Mouse (Mus musculus) CH12.LX (cell line): ENCODE data around the gene Erbb3. TPM values are rescaled to one million over a fixed set of nuclear protein-coding genes. Genes with fewer than 3 reads are reported as not detected.

Experiments used
- DNase-seq: peaks from one replicate; pipeline ENCODE4 v3.0.0-alpha.2; 2013; ENCODE audit errors: extremely low read depth
- H3K27ac ChIP-seq: 2 replicates; pipeline ENCODE4 v1.5.1; 2012; ENCODE audit warnings: low read depth, mild to moderate bottlenecking, control low read depth, moderate library complexity; ENCODE audit not compliant: insufficient read depth
- H3K27me3 ChIP-seq: replicated peaks from 2 replicates; pipeline ENCODE3; 2012; ENCODE audit warnings: inconsistent platforms
- H3K36me3 ChIP-seq, 2 experiments: replicated peaks in 1 of 2; 2 replicates each; pipeline versions ENCODE3 to v1.6.1; 2012; ENCODE audit warnings: inconsistent platforms in 1 of 2, low read length in 1 of 2, mild to moderate bottlenecking in 1 of 2, mixed read lengths in 1 of 2, moderate library complexity in 1 of 2; ENCODE audit not compliant: control insufficient read depth in 1 of 2, insufficient read depth in 1 of 2
- H3K4me1 ChIP-seq, 2 experiments: 2 replicates each; pipeline ENCODE4 v1.6.1; 2012; ENCODE audit warnings: inconsistent platforms in 1 of 2, moderate library complexity in 1 of 2; ENCODE audit not compliant: insufficient read depth in 2 of 2, control insufficient read depth in 1 of 2
- H3K4me2 ChIP-seq: 2 replicates; pipeline ENCODE4 v1.6.1; 2012; ENCODE audit warnings: low read depth, mild to moderate bottlenecking, control low read depth; ENCODE audit not compliant: poor library complexity, insufficient read depth, severe bottlenecking
- H3K4me3 ChIP-seq, 3 experiments: fragments of 150-350 bp in 1 of 3; sonication (generic) in 1 of 3; replicated peaks in 1 of 3; 2 replicates each; pipeline versions ENCODE3 to v1.5.1; 2011 to 2012; ENCODE audit warnings: low read depth in 2 of 3, low read length in 2 of 3, mild to moderate bottlenecking in 2 of 3, moderate library complexity in 2 of 3, control low read depth in 1 of 3, improper control_type of control experiment in 1 of 3, inconsistent platforms in 1 of 3, mixed read lengths in 1 of 3; ENCODE audit not compliant: poor library complexity in 1 of 3
- H3K79me2 ChIP-seq: replicated peaks from 2 replicates; pipeline ENCODE4 v1.6.1; 2012; ENCODE audit warnings: mild to moderate bottlenecking, moderate library complexity; ENCODE audit not compliant: control insufficient read depth, poor library complexity, insufficient read depth, severe bottlenecking; ENCODE audit errors: extremely low read depth
- H3K9ac ChIP-seq: 2 replicates; pipeline ENCODE4 v1.6.1; 2012; ENCODE audit warnings: low read depth, mild to moderate bottlenecking, control low read depth, moderate library complexity; ENCODE audit not compliant: insufficient read depth
- H3K9me3 ChIP-seq: replicated peaks from 2 replicates; pipeline ENCODE3; 2012; ENCODE audit warnings: low read length, inconsistent platforms, mixed read lengths
- CHD1 ChIP-seq: IDR thresholded peaks from 2 replicates; pipeline ENCODE4 v1.6.1; 2012; ENCODE audit warnings: low read depth, low read length, improper control_type of control experiment, inconsistent platforms
- CHD2 ChIP-seq: IDR thresholded peaks from 2 replicates; pipeline ENCODE4 v1.6.1; 2011; ENCODE audit warnings: low read length, improper control_type of control experiment
- CTCF ChIP-seq, 2 experiments: IDR thresholded peaks in 1 of 2; conservative IDR thresholded peaks in 1 of 2; 2 replicates each; pipeline ENCODE4 v1.5.1; 2011 to 2012; ENCODE audit warnings: low read depth in 2 of 2, low read length in 2 of 2, improper control_type of control experiment in 1 of 2, inconsistent platforms in 1 of 2, mild to moderate bottlenecking in 1 of 2, moderate library complexity in 1 of 2
- ELF1 ChIP-seq: IDR thresholded peaks from 2 replicates; pipeline ENCODE4 v1.6.1; 2014; ENCODE audit warnings: low read depth, mild to moderate bottlenecking, inconsistent platforms, low read length, improper control_type of control experiment
- ETS1 ChIP-seq: conservative IDR thresholded peaks from 2 replicates; pipeline ENCODE4 v1.6.1; 2012; ENCODE audit warnings: low read depth, mild to moderate bottlenecking, inconsistent platforms, low read length, improper control_type of control experiment, moderate library complexity
- GABPA ChIP-seq: IDR thresholded peaks from 2 replicates; pipeline ENCODE4 v1.6.1; 2012; ENCODE audit warnings: low read depth, low read length, improper control_type of control experiment, inconsistent platforms; ENCODE audit not compliant: insufficient replicate concordance
- JUND ChIP-seq: conservative IDR thresholded peaks from 2 replicates; pipeline ENCODE4 v1.6.1; 2011; ENCODE audit warnings: low read depth, low read length, improper control_type of control experiment
- MAFK ChIP-seq: IDR thresholded peaks from 2 replicates; pipeline ENCODE4 v1.6.1; 2011; ENCODE audit warnings: low read length, improper control_type of control experiment; ENCODE audit not compliant: insufficient replicate concordance
- MAX ChIP-seq: IDR thresholded peaks from 2 replicates; pipeline ENCODE4 v1.6.1; 2011; ENCODE audit warnings: low read length, improper control_type of control experiment
- MXI1 ChIP-seq: IDR thresholded peaks from 2 replicates; pipeline ENCODE4 v1.6.1; 2011; ENCODE audit warnings: mild to moderate bottlenecking, low read depth, low read length, improper control_type of control experiment
- NELFE ChIP-seq: IDR thresholded peaks from 2 replicates; pipeline ENCODE4 v1.6.1; 2011; ENCODE audit warnings: low read depth, low read length, improper control_type of control experiment
- PAX5 ChIP-seq: IDR thresholded peaks from 2 replicates; pipeline ENCODE4 v1.6.1; 2012; ENCODE audit warnings: low read length, inconsistent platforms, mixed read lengths
- POLR2AphosphoS2 ChIP-seq: IDR thresholded peaks from 2 replicates; pipeline ENCODE4 v1.6.1; 2011; ENCODE audit warnings: low read depth, low read length, improper control_type of control experiment
- RAD21 ChIP-seq: IDR thresholded peaks from 2 replicates; pipeline ENCODE4 v1.6.1; 2011; ENCODE audit warnings: low read depth, mild to moderate bottlenecking, low read length, improper control_type of control experiment, moderate library complexity
- TBP ChIP-seq: conservative IDR thresholded peaks from 2 replicates; pipeline ENCODE4 v1.6.1; 2011; ENCODE audit warnings: low read depth, low read length, improper control_type of control experiment
- TCF12 ChIP-seq: IDR thresholded peaks from 2 replicates; pipeline ENCODE4 v1.6.1; 2014; ENCODE audit warnings: low read depth, mild to moderate bottlenecking, inconsistent platforms, low read length, improper control_type of control experiment
- USF1 ChIP-seq: IDR thresholded peaks from 2 replicates; pipeline ENCODE4 v1.6.1; 2014; ENCODE audit warnings: low read depth, mild to moderate bottlenecking, inconsistent platforms, low read length, improper control_type of control experiment
- ZMIZ1 ChIP-seq: IDR thresholded peaks from 2 replicates; pipeline ENCODE4 v1.6.1; 2012; ENCODE audit warnings: low read depth, mild to moderate bottlenecking, inconsistent platforms, low read length, improper control_type of control experiment
- dilution Hi-C: fragments of 300-500 bp; cut with MboI; formaldehyde crosslinking; loops from 2 replicates; pipeline ENCODE4 v1.14.3; 2020; ENCODE audit warnings: low sequenced_read_pairs; ENCODE audit not compliant: extremely low pct_unique_long_range_greater_than_20kb, extremely low pct_ligation_motif_present
- in situ Hi-C: fragments of 300-500 bp; cut with MboI; formaldehyde crosslinking; loops from 3 replicates; pipeline ENCODE4 v1.14.3; 2019; ENCODE audit warnings: low sequenced_read_pairs, low pct_ligation_motif_present, low pct_unique_long_range_greater_than_20kb, mixed read lengths
- polyA plus RNA-seq: library from polyadenylated mRNA; unstranded; fragments of >175 nt; gene quantifications from 2 replicates; pipeline ENCODE4 v1.2.1, GENCODE M21; 2012; ENCODE audit warnings: low read depth; ENCODE audit not compliant: insufficient read length
- total RNA-seq, 2 experiments: library from RNA; depleted of rRNA; stranded (reverse); fragments of 300-350 nt in 1 of 2; fragments of >200 nt in 1 of 2; gene quantifications; 2 replicates each; pipeline ENCODE4 v1.2.3; 2012 to 2014

Erbb3 gene
- total and polyA plus RNA-seq, 3 experiments: 7.7 to 12.6 (median 11.3) TPM

- TF ChIP-seq MXI1 (no peak), NELFE (no peak)
- Histone ChIP-seq H3K4me3 (no peak overlapping the region), H3K27ac (no peak overlapping the region), H3K9ac (no peak overlapping the region), H3K36me3 (no peaks in the 10 kb centered on the region), H3K9me3 (no peaks in the 10 kb centered on the region), H3K4me1 (peaks cover 0 to 18% of the 10 kb centered on the region in 2 experiments; a peak in 2 of 4 replicates), H3K27me3 (peaks cover 60% of the 10 kb centered on the region), H3K79me2 (no peaks in the 10 kb centered on the region), H3K4me2 (no peak overlapping the region)
- no peak for DNase-seq
- in situ Hi-C loops: no loop called here
- dilution Hi-C loops: no loop called here
Observed at GRCm38 (mm10) chr10:128583644-128584043, 5.8 kb downstream of the Erbb3 start.

GRCm38 (mm10) chr10:128579731-128580130 lies 9.7 kb downstream of the Erbb3 start:
- in situ Hi-C loops (no loop called here), dilution Hi-C loops (no loop called here)
- H3K79me2 ChIP-seq: no peaks in the 10 kb centered on the region
- peaks cover 6 to 20% of the 10 kb centered on the region in 2 experiments for H3K36me3 ChIP-seq
- no peak overlapping the region for H3K27ac ChIP-seq
- no peak overlapping the region for H3K9ac ChIP-seq
- no peak for TF ChIP-seq CHD1
- TF ChIP-seq ELF1: no peak
- no peak for TF ChIP-seq JUND
- no peak for TF ChIP-seq ETS1
- TF ChIP-seq NELFE: no peak
- TF ChIP-seq TCF12: no peak
- no peak for TF ChIP-seq MXI1
- no peak for TF ChIP-seq TBP
- no peak for TF ChIP-seq RAD21
- TF ChIP-seq GABPA: no peak
- TF ChIP-seq CTCF (conservative IDR thresholded peaks at IDR 0.05 in 1 of 2, IDR thresholded peaks at IDR 0.05 in 1 of 2; ENCODE audit: low read depth in 2 of 2, low read length in 2 of 2): no peak
- no peak for TF ChIP-seq MAFK
- TF ChIP-seq ZMIZ1: no peak
- TF ChIP-seq USF1: no peak
- TF ChIP-seq POLR2AphosphoS2: no peak
- no peak for TF ChIP-seq MAX
- no peak for TF ChIP-seq CHD2
- TF ChIP-seq PAX5: no peak
- no peaks in the 10 kb centered on the region for H3K9me3 ChIP-seq
- H3K27me3 ChIP-seq: peaks cover 24% of the 10 kb centered on the region
- DNase-seq: no peak
- peaks cover 7 to 19% of the 10 kb centered on the region in 2 experiments for H3K4me1 ChIP-seq
- H3K4me3 ChIP-seq: no peak overlapping the region
- H3K4me2 ChIP-seq: no peak overlapping the region
